In the genomic region with DNA sequence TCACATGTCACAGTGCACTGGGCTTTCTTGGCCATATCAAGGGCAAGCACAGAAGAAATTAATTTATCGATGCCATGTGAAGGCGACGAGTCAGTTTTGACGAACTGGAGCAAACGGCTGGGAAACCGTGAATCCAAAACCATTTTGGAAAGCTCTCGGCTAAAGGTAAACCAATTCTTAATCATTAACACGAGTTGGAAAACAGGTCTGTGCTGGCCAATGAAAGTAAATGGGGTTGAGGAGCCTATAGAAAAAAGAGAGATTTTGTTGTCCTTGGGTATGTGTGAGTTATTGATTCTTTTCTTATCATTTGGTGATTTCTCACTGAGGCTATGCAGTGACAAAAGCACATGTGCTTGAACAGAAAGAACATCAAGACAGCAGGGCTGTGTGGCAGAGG, we compare ENCODE assay signal across 23 mouse cellular contexts.
"Had no signal": no experiment of that assay in that cellular context is flagged by ENCODE, and none has a peak within 500 bp of the region (broad histone marks: within the 10 kb centered on the region; RNA-seq: fewer than 3 reads in every experiment).

No protein-coding gene starts in this region.

- ATAC-seq: forebrain, embryonic 15.5 days; forebrain, postnatal 0 days; hindbrain, postnatal 0 days had no signal

- H3K27me3 ChIP-seq: forebrain, embryonic 15.5 days; heart, embryonic 15.5 days had no signal

- H3K9me3 ChIP-seq: forebrain, embryonic 15.5 days; heart, embryonic 13.5 days; heart, embryonic 15.5 days; hindbrain, embryonic 13.5 days; hindbrain, embryonic 15.5 days; kidney, embryonic 15.5 days; limb, embryonic 13.5 days; limb, embryonic 15.5 days had no signal

- DNase-seq: forebrain, postnatal 0 days; gastrocnemius, postnatal 14 days; gastrocnemius, postnatal 36 days; heart, adult 2 months; heart, postnatal 14 days; heart, postnatal 36 days; kidney, adult 2 months; kidney, adult 9 months; kidney, postnatal 14 days; layer of hippocampus, adult 9-11 months; layer of hippocampus, postnatal 36 days; left cerebral cortex, postnatal 4 days had no signal

- H3K4me1 ChIP-seq: forebrain, embryonic 15.5 days; limb, embryonic 15.5 days had no signal

- H3K4me3 ChIP-seq: forebrain, embryonic 15.5 days; heart, adult 2 months; heart, embryonic 13.5 days; heart, embryonic 15.5 days; hindbrain, embryonic 13.5 days; hindbrain, embryonic 15.5 days; kidney, embryonic 15.5 days; limb, embryonic 13.5 days; limb, embryonic 15.5 days had no signal

- H3K4me2 ChIP-seq: forebrain, embryonic 15.5 days; heart, embryonic 11.5 days; heart, embryonic 13.5 days; heart, embryonic 15.5 days; hindbrain, embryonic 13.5 days; hindbrain, embryonic 15.5 days; kidney, embryonic 15.5 days; limb, embryonic 13.5 days; limb, embryonic 15.5 days had no signal

- H3K36me3 ChIP-seq: forebrain, embryonic 15.5 days; heart, embryonic 13.5 days; heart, embryonic 15.5 days; hindbrain, embryonic 13.5 days; hindbrain, embryonic 15.5 days; kidney, embryonic 15.5 days; limb, embryonic 13.5 days; limb, embryonic 15.5 days had no signal

- H3K9ac ChIP-seq: forebrain, embryonic 15.5 days; forebrain, postnatal 0 days; heart, embryonic 13.5 days; heart, embryonic 15.5 days; hindbrain, embryonic 13.5 days; hindbrain, embryonic 15.5 days; kidney, embryonic 15.5 days; limb, embryonic 13.5 days; limb, embryonic 15.5 days had no signal

- H3K27ac ChIP-seq: forebrain, embryonic 15.5 days; heart, adult 2 months; heart, embryonic 13.5 days; heart, embryonic 15.5 days; hindbrain, embryonic 13.5 days; hindbrain, embryonic 15.5 days; hindbrain, postnatal 0 days; kidney, embryonic 15.5 days; kidney, postnatal 0 days; limb, embryonic 13.5 days; limb, embryonic 15.5 days had no signal
